Mouse (Mus musculus) liver, adult (tissue): ENCODE measurements at regions not wholly inside any gene's neighbourhood (a gene's known extent, or its start where the extent isn't known, plus 50 kb on each side); places are given as distances from the start of the nearest gene placed in this dataset.

Experiments
- GATA4 ChIP-seq: IDR thresholded peaks from 2 replicates; pipeline ENCODE4 v1.6.1; 2014; ENCODE audit warnings: mild to moderate bottlenecking, low read length; ENCODE audit not compliant: insufficient replicate concordance

- TF ChIP-seq GATA4 = no peak
Measured at GRCm38 (mm10) chr3:74657170-74657569, 507.7 kb downstream of the Zbbx start.

- no peak for TF ChIP-seq GATA4
Measured at GRCm38 (mm10) chr3:74632623-74633022, 532.2 kb downstream of the Zbbx start.

- no peak for TF ChIP-seq GATA4
Measured at GRCm38 (mm10) chr3:74601328-74602007, 563.4 kb downstream of the Zbbx start.

GRCm38 (mm10) chr3:74588703-74589362, 576.0 kb downstream of the Zbbx start:
- TF ChIP-seq GATA4 = peak; percentile 94

GRCm38 (mm10) chr3:74565176-74565575, 599.7 kb downstream of the Zbbx start:
- no peak for TF ChIP-seq GATA4

GRCm38 (mm10) chr3:74534795-74535194, 630.0 kb downstream of the Zbbx start:
- no peak for TF ChIP-seq GATA4

GRCm38 (mm10) chr3:74534006-74534698, 630.7 kb downstream of the Zbbx start:
- no peak for TF ChIP-seq GATA4

- TF ChIP-seq GATA4 = no peak
Measured at GRCm38 (mm10) chr3:74483741-74484140, 681.1 kb downstream of the Zbbx start.
